ENCODE assay signal across 8 mouse cellular contexts in genomic region chr10:128377940-128378448, GRCm38 (mm10). TPM values are rescaled to one million over a fixed set of nuclear protein-coding genes. Genes with fewer than 3 reads are reported as not detected.
A peak's percentile ranks its signal among the peaks of the same experiment; 100 is the strongest.
DNase-seq lines count a peak whose midpoint lies in the region; ATAC-seq lines count a peak whose summit lies in the region.

No protein-coding gene starts in this region.

- H3K9me3 ChIP-seq in kidney, embryonic 14.5 days (ENCODE audit: control insufficient read depth, low read length), result no peaks in the 10 kb centered on the region
- no peaks in the 10 kb centered on the region for H3K9me3 ChIP-seq in hindbrain, embryonic 13.5 days
- no peaks in the 10 kb centered on the region for H3K9me3 ChIP-seq in midbrain, embryonic 14.5 days (ENCODE audit: control insufficient read depth, low read length)

- DNase-seq in kidney, postnatal 10 days, result no peak
- DNase-seq in midbrain, embryonic 14.5 days, result no peak
- no peak for DNase-seq in gastrocnemius, postnatal 10 days
- no peak for DNase-seq in yolk sac, embryonic 10.5 days (ENCODE audit: low spot score)
- DNase-seq in cerebellum, postnatal 25 days, result no peak

- peak overlapping the region; percentile 82 for H3K4me2 ChIP-seq in kidney, embryonic 14.5 days (replicated peaks; ENCODE audit: low read depth, low read length)
- peak overlapping the region; percentile 63 for H3K4me2 ChIP-seq in hindbrain, embryonic 13.5 days
- H3K4me2 ChIP-seq in midbrain, embryonic 14.5 days (ENCODE audit: low read length), result peak overlapping the region; percentile 79

- WGBS in kidney, embryonic 14.5 days, result 54% methylated on average over 14 of the region's 14 CpGs
- WGBS in hindbrain, embryonic 13.5 days, result 54% methylated on average over 14 of the region's 14 CpGs
- 57% methylated on average over 14 of the region's 14 CpGs for WGBS in midbrain, embryonic 14.5 days

- no peaks in the 10 kb centered on the region for H3K27me3 ChIP-seq in kidney, embryonic 14.5 days (ENCODE audit: control insufficient read depth, insufficient read depth, low read length)
- no peaks in the 10 kb centered on the region for H3K27me3 ChIP-seq in hindbrain, embryonic 13.5 days
- H3K27me3 ChIP-seq in midbrain, embryonic 14.5 days (ENCODE audit: control insufficient read depth, insufficient read depth, low read length), result no peaks in the 10 kb centered on the region

- peaks cover 9% of the 10 kb centered on the region for H3K4me1 ChIP-seq in kidney, embryonic 14.5 days (ENCODE audit: control insufficient read depth, insufficient read depth, low read length)
- peaks cover 7% of the 10 kb centered on the region; the same call in 1 of the 2 replicates for H3K4me1 ChIP-seq in brown adipose tissue, adult 24 weeks (ENCODE audit: control insufficient read depth, insufficient read depth, insufficient read length, low read length)
- peaks cover 29% of the 10 kb centered on the region for H3K4me1 ChIP-seq in hindbrain, embryonic 13.5 days (replicated peaks)
- peaks cover 15% of the 10 kb centered on the region for H3K4me1 ChIP-seq in midbrain, embryonic 14.5 days (ENCODE audit: control insufficient read depth, insufficient read depth, low read length)

- peaks cover 47% of the 10 kb centered on the region for H3K36me3 ChIP-seq in kidney, embryonic 14.5 days (ENCODE audit: control insufficient read depth, insufficient read depth, low read length)
- H3K36me3 ChIP-seq in hindbrain, embryonic 13.5 days, result peaks cover 47% of the 10 kb centered on the region
- peaks cover 46% of the 10 kb centered on the region for H3K36me3 ChIP-seq in midbrain, embryonic 14.5 days (ENCODE audit: control insufficient read depth, insufficient read depth, low read length)

- H3K4me3 ChIP-seq in kidney, embryonic 14.5 days (ENCODE audit: low read length), result peak overlapping the region; percentile 98
- peak overlapping the region; percentile 68 for H3K4me3 ChIP-seq in brown adipose tissue, adult 24 weeks (ENCODE audit: insufficient read depth, low read depth, low read length)
- H3K4me3 ChIP-seq in hindbrain, embryonic 13.5 days, result peak overlapping the region; percentile 96
- peak overlapping the region; percentile 99 for H3K4me3 ChIP-seq in midbrain, embryonic 14.5 days (replicated peaks; ENCODE audit: low read depth, low read length)

- peak overlapping the region; percentile 95 for H3K27ac ChIP-seq in kidney, embryonic 14.5 days (ENCODE audit: low read depth, low read length)
- H3K27ac ChIP-seq in brown adipose tissue, adult 24 weeks (replicated peaks; ENCODE audit: low read depth, low read length), result peak overlapping the region; percentile 71
- H3K27ac ChIP-seq in hindbrain, embryonic 13.5 days, result peak overlapping the region; percentile 97
- H3K27ac ChIP-seq in midbrain, embryonic 14.5 days (replicated peaks; ENCODE audit: low read depth, low read length), result peak overlapping the region; percentile 96

- ATAC-seq in kidney, embryonic 14.5 days (ENCODE audit: low FRiP score, low TSS enrichment), result no peak
- no peak for ATAC-seq in hindbrain, embryonic 13.5 days (ENCODE audit: low FRiP score)
- no peak for ATAC-seq in midbrain, embryonic 14.5 days (ENCODE audit: low FRiP score, low TSS enrichment)

- peak overlapping the region; percentile 99 for H3K9ac ChIP-seq in kidney, embryonic 14.5 days (ENCODE audit: low read depth, low read length)
- H3K9ac ChIP-seq in hindbrain, embryonic 13.5 days, result peak overlapping the region; percentile 100
- peak overlapping the region; percentile 99 for H3K9ac ChIP-seq in midbrain, embryonic 14.5 days (replicated peaks; ENCODE audit: low read length)

RNA-seq across cellular contexts. Expression of gene Ankrd52, which starts 1.1 kb away (rescaled TPM):
- 12.7 and 19.3 TPM in 2 replicates for polyA plus RNA-seq in kidney, embryonic 14.5 days (2014; fragmentation: Nextera tagmentation; extraction: Ambion mirVana)
- 16.9 and 22.4 TPM in 2 replicates for polyA plus RNA-seq in brown adipose tissue, adult 24 weeks (2012; ENCODE audit: insufficient read depth, insufficient read length, missing spikeins)
- 11.7 and 12.9 TPM in 2 replicates for polyA plus RNA-seq in hindbrain, embryonic 13.5 days (2015; fragmentation: Nextera tagmentation; extraction: Ambion mirVana)
- polyA plus RNA-seq in midbrain, embryonic 14.5 days (2014; fragmentation: Nextera tagmentation; extraction: Ambion mirVana), result 13.3 and 14.1 TPM in 2 replicates
- 10 to 100 TPM; 47.3 to 50.9 TPM for total RNA-seq in gastrocnemius, postnatal 10 days (2021)

RNA-seq across cellular contexts. Expression of gene Coq10a, which starts 9.2 kb away (rescaled TPM):
- polyA plus RNA-seq in kidney, embryonic 14.5 days (2014; fragmentation: Nextera tagmentation; extraction: Ambion mirVana), result 15.5 and 18.6 TPM in 2 replicates
- polyA plus RNA-seq in brown adipose tissue, adult 24 weeks (2012; ENCODE audit: insufficient read depth, insufficient read length, missing spikeins), result 122 and 173 TPM in 2 replicates
- polyA plus RNA-seq in hindbrain, embryonic 13.5 days (2015; fragmentation: Nextera tagmentation; extraction: Ambion mirVana), result 31.1 and 37.6 TPM in 2 replicates
- polyA plus RNA-seq in midbrain, embryonic 14.5 days (2014; fragmentation: Nextera tagmentation; extraction: Ambion mirVana), result 50.5 and 53.0 TPM in 2 replicates
- 100 to 1,000 TPM; 170 to 198 TPM for total RNA-seq in gastrocnemius, postnatal 10 days (2021)

RNA-seq across cellular contexts. Expression of gene Slc39a5, which starts 23.0 kb away (rescaled TPM):
- 15.1 and 22.6 TPM in 2 replicates for polyA plus RNA-seq in kidney, embryonic 14.5 days (2014; fragmentation: Nextera tagmentation; extraction: Ambion mirVana)
- polyA plus RNA-seq in brown adipose tissue, adult 24 weeks (2012; ENCODE audit: insufficient read depth, insufficient read length, missing spikeins), result not detected in 2 replicates
- not detected in 2 replicates for polyA plus RNA-seq in hindbrain, embryonic 13.5 days (2015; fragmentation: Nextera tagmentation; extraction: Ambion mirVana)
- not detected in 2 replicates for polyA plus RNA-seq in midbrain, embryonic 14.5 days (2014; fragmentation: Nextera tagmentation; extraction: Ambion mirVana)
- total RNA-seq in gastrocnemius, postnatal 10 days (2021), result not detected

RNA-seq across cellular contexts. Expression of gene Nabp2, which starts 33.3 kb away (rescaled TPM):
- 87.8 and 103 TPM in 2 replicates for polyA plus RNA-seq in kidney, embryonic 14.5 days (2014; fragmentation: Nextera tagmentation; extraction: Ambion mirVana)
- polyA plus RNA-seq in brown adipose tissue, adult 24 weeks (2012; ENCODE audit: insufficient read depth, insufficient read length, missing spikeins), result 67.1 and 87.6 TPM in 2 replicates
- polyA plus RNA-seq in hindbrain, embryonic 13.5 days (2015; fragmentation: Nextera tagmentation; extraction: Ambion mirVana), result 126 and 139 TPM in 2 replicates
- 142 and 144 TPM in 2 replicates for polyA plus RNA-seq in midbrain, embryonic 14.5 days (2014; fragmentation: Nextera tagmentation; extraction: Ambion mirVana)
- total RNA-seq in gastrocnemius, postnatal 10 days (2021), result 10 to 100 TPM; 50.7 to 51.3 TPM

RNA-seq across cellular contexts. Expression of gene Rnf41, which starts 33.5 kb away (rescaled TPM):
- 35.6 and 36.4 TPM in 2 replicates for polyA plus RNA-seq in kidney, embryonic 14.5 days (2014; fragmentation: Nextera tagmentation; extraction: Ambion mirVana)
- 15.1 and 17.1 TPM in 2 replicates for polyA plus RNA-seq in brown adipose tissue, adult 24 weeks (2012; ENCODE audit: insufficient read depth, insufficient read length, missing spikeins)
- polyA plus RNA-seq in hindbrain, embryonic 13.5 days (2015; fragmentation: Nextera tagmentation; extraction: Ambion mirVana), result 81.9 and 83.8 TPM in 2 replicates
- polyA plus RNA-seq in midbrain, embryonic 14.5 days (2014; fragmentation: Nextera tagmentation; extraction: Ambion mirVana), result 80.3 and 96.2 TPM in 2 replicates
- total RNA-seq in gastrocnemius, postnatal 10 days (2021), result 10 to 100 TPM; 16.4 to 19.1 TPM

Comparison
In these comparisons a context has a peak if more than half of its experiments do, and no peak if none do; other contexts are left out.
1. RNA of gene Slc39a5, which starts 23.0 kb away (polyA plus RNA-seq): 15.1 to 22.6 TPM in kidney, embryonic 14.5 days; not detected in midbrain, embryonic 14.5 days, not detected in hindbrain, embryonic 13.5 days and not detected in brown adipose tissue, adult 24 weeks; every median in the first group is over 10 times any median in the second.
2. Peak in every context shown above with its lines, with median percentiles within 50 percentile points of each other: H3K27ac ChIP-seq, H3K4me2 ChIP-seq, H3K4me3 ChIP-seq and H3K9ac ChIP-seq.